Mouse (Mus musculus) spleen, adult 2 months (tissue): ENCODE data around the gene Hspa5.

Source experiments
- CTCF ChIP-seq: fragments of 200-500 bp; IDR thresholded peaks from 2 replicates; pipeline ENCODE4 v1.5.1; 2011; ENCODE audit warnings: mild to moderate bottlenecking, inconsistent platforms; ENCODE audit not compliant: insufficient read depth, insufficient read length, insufficient replicate concordance; ENCODE audit errors: extremely low read depth
- POLR2A ChIP-seq: fragments of 200-500 bp; IDR thresholded peaks from 2 replicates; pipeline ENCODE4 v1.6.1; 2011; ENCODE audit warnings: low read depth, low read length, inconsistent platforms

- TF ChIP-seq POLR2A (no peak), CTCF (no peak)
Observed at GRCm38 (mm10) chr2:34777237-34777868, 5.6 kb downstream of the Hspa5 start.
